Mouse (Mus musculus) limb, embryonic 15.5 days (tissue): ENCODE results near the gene Atg13. TPM values are rescaled to one million over a fixed set of nuclear protein-coding genes. Genes with fewer than 3 reads are reported as not detected.
"Not testable (repeated sequence)": the region's sequence is repeated elsewhere in the genome, so short reads cannot be mapped to it uniquely, and the experiment has no call there.

ENCODE experiments used
- ATAC-seq: fragments of 200-750 bp; cut with Nextera tagmentation; 2 replicates; pipeline ENCODE4 v1.8.0; 2017; ENCODE audit warnings: low read depth, moderate TSS enrichment; ENCODE audit not compliant: insufficient number of reproducible peaks, low FRiP score, low TSS enrichment
- H3K27ac ChIP-seq: fragments of 300-500 bp; sonication (generic); 2 replicates; pipeline ENCODE4 v1.5.1; 2015; ENCODE audit warnings: moderate library complexity, mild to moderate bottlenecking, inconsistent platforms
- H3K27me3 ChIP-seq: fragments of 300-500 bp; sonication (generic); 2 replicates; pipeline ENCODE4 v1.6.1; 2015; ENCODE audit warnings: inconsistent platforms
- H3K36me3 ChIP-seq: fragments of 300-500 bp; sonication (generic); 2 replicates; pipeline ENCODE4 v1.6.1; 2015; ENCODE audit warnings: inconsistent platforms
- H3K4me1 ChIP-seq: fragments of 300-500 bp; sonication (generic); 2 replicates; pipeline ENCODE4 v1.6.1; 2015; ENCODE audit warnings: inconsistent platforms
- H3K4me2 ChIP-seq: fragments of 300-500 bp; sonication (generic); 2 replicates; pipeline ENCODE4 v1.6.1; 2015; ENCODE audit warnings: mild to moderate bottlenecking, inconsistent platforms
- H3K4me3 ChIP-seq: fragments of 300-500 bp; sonication (generic); 2 replicates; pipeline ENCODE4 v1.5.1; 2015; ENCODE audit warnings: mild to moderate bottlenecking, inconsistent platforms
- H3K9ac ChIP-seq: fragments of 300-500 bp; sonication (generic); 2 replicates; pipeline ENCODE4 v1.6.1; 2015; ENCODE audit warnings: inconsistent platforms
- H3K9me3 ChIP-seq: fragments of 300-500 bp; sonication (generic); 2 replicates; pipeline ENCODE4 v1.6.1; 2016; ENCODE audit warnings: inconsistent platforms
- WGBS: fragments of 180-500 bp; shearing (Covaris S2); methylation state at CpG from one replicate; pipeline ENCODE4 v1.1.7; 2015; 5-methylcytosine and 5-hydroxymethylcytosine counted together
- polyA plus RNA-seq: library from polyadenylated mRNA; unstranded; fragments of >200 nt; fragmentation: Nextera tagmentation; extraction: Ambion mirVana; gene quantifications from 2 replicates; pipeline ENCODE4 v1.2.1, GENCODE M21; 2015

Atg13 gene
- polyA plus RNA-seq = 32.3 and 33.7 TPM in 2 replicates

- WGBS = under 1% methylated on average over 66 of the region's 66 CpGs
- Histone ChIP-seq H3K27ac (peak within 1 kb of the TSS; percentile 91), H3K9me3 (no peaks in the 10 kb centered on the region), H3K4me1 (peaks cover 17% of the 10 kb centered on the region), H3K27me3 (no peaks in the 10 kb centered on the region), H3K4me3 (peak within 1 kb of the TSS; percentile 100), H3K9ac (peak within 1 kb of the TSS; percentile 66), H3K4me2 (peak within 1 kb of the TSS; percentile 60), H3K36me3 (no peaks in the 10 kb centered on the region; the same call in 1 of the 2 replicates)
- peak; percentile 96 for ATAC-seq
Observed at GRCm38 (mm10) chr2:91710272-91711234, at the start of gene Atg13, which contains the start of gene Harbi1. Gene Atg13 (minus strand): TSS chr2:91710576. Gene Harbi1 (plus strand): TSS chr2:91710852.

GRCm38 (mm10) chr2:91749811-91750261 is 39.5 kb upstream of the Atg13 start:
- Histone ChIP-seq H3K36me3 (no peaks in the 10 kb centered on the region), H3K4me1 (no peaks in the 10 kb centered on the region), H3K9ac (no peak overlapping the region), H3K27ac (no peak overlapping the region), H3K4me3 (no peak overlapping the region), H3K9me3 (no peaks in the 10 kb centered on the region), H3K4me2 (no peak overlapping the region), H3K27me3 (no peaks in the 10 kb centered on the region)
- ATAC-seq = no peak
- WGBS = 67% methylated on average over 2 of the region's 2 CpGs

GRCm38 (mm10) chr2:91744686-91745085 is 34.3 kb upstream of the Atg13 start:
- H3K27ac ChIP-seq = no peak overlapping the region
- H3K36me3 ChIP-seq = no peaks in the 10 kb centered on the region
- ATAC-seq = no peak
- H3K4me1 ChIP-seq = no peaks in the 10 kb centered on the region
- no peak overlapping the region for H3K4me3 ChIP-seq
- WGBS = 87% methylated on average over 5 of the region's 5 CpGs
- no peaks in the 10 kb centered on the region for H3K27me3 ChIP-seq
- H3K9ac ChIP-seq = no peak overlapping the region
- H3K9me3 ChIP-seq = no peaks in the 10 kb centered on the region
- H3K4me2 ChIP-seq = no peak overlapping the region

GRCm38 (mm10) chr2:91739586-91739985 is 29.2 kb upstream of the Atg13 start:
- no peak overlapping the region for H3K4me3 ChIP-seq
- H3K9me3 ChIP-seq = no peaks in the 10 kb centered on the region
- H3K4me1 ChIP-seq = no peaks in the 10 kb centered on the region
- no peak overlapping the region for H3K27ac ChIP-seq
- no peaks in the 10 kb centered on the region for H3K36me3 ChIP-seq
- 100% methylated on average over 1 of the region's 1 CpGs for WGBS
- ATAC-seq = no peak
- H3K27me3 ChIP-seq = no peaks in the 10 kb centered on the region
- H3K9ac ChIP-seq = no peak overlapping the region
- no peak overlapping the region for H3K4me2 ChIP-seq

- Histone ChIP-seq H3K36me3 (0 out of 2 replicates have a peak, but pooled peaks cover 3% of the 10 kb centered on the region), H3K4me1 (no peaks in the 10 kb centered on the region), H3K9me3 (no peaks in the 10 kb centered on the region), H3K9ac (no peak overlapping the region), H3K4me2 (no peak overlapping the region), H3K27ac (no peak overlapping the region), H3K4me3 (no peak overlapping the region), H3K27me3 (no peaks in the 10 kb centered on the region)
- 92% methylated on average over 5 of the region's 5 CpGs for WGBS
- ATAC-seq = no peak
Observed at GRCm38 (mm10) chr2:91735221-91735620, 24.8 kb upstream of the Atg13 start.

- no peaks in the 10 kb centered on the region for H3K9me3 ChIP-seq
- 0 out of 2 replicates have a peak, but pooled peaks cover 3% of the 10 kb centered on the region for H3K36me3 ChIP-seq
- peak within 1 kb of the TSS; percentile 97 for H3K4me3 ChIP-seq
- peak within 1 kb of the TSS; percentile 99 for H3K9ac ChIP-seq
- 0 out of 2 replicates have a peak, but pooled peaks cover 5% of the 10 kb centered on the region for H3K27me3 ChIP-seq
- peak within 1 kb of the TSS; percentile 55 for H3K4me2 ChIP-seq
- ATAC-seq = peak; percentile 72
- WGBS = under 1% methylated on average over 67 of the region's 68 CpGs
- H3K4me1 ChIP-seq = no peaks in the 10 kb centered on the region
- H3K27ac ChIP-seq = peak within 1 kb of the TSS; percentile 95
Observed at GRCm38 (mm10) chr2:91729971-91730821, 19.8 kb upstream of the Atg13 start, which contains the start of gene Ambra1. Gene Ambra1 (plus strand): TSS chr2:91730134.

GRCm38 (mm10) chr2:91729571-91729970 is 19.2 kb upstream of the Atg13 start:
- H3K36me3 ChIP-seq = 0 out of 2 replicates have a peak, but pooled peaks cover 3% of the 10 kb centered on the region
- H3K9me3 ChIP-seq = no peaks in the 10 kb centered on the region
- ATAC-seq = no peak
- H3K4me2 ChIP-seq = peak overlapping the region; percentile 55
- H3K27ac ChIP-seq = peak overlapping the region; percentile 95; the same call in 1 of the 2 replicates
- 18% methylated on average over 4 of the region's 4 CpGs for WGBS
- H3K4me3 ChIP-seq = peak overlapping the region; percentile 97
- H3K4me1 ChIP-seq = no peaks in the 10 kb centered on the region
- H3K9ac ChIP-seq = no peak overlapping the region
- H3K27me3 ChIP-seq = 0 out of 2 replicates have a peak, but pooled peaks cover 5% of the 10 kb centered on the region

GRCm38 (mm10) chr2:91727011-91727410 is 16.6 kb upstream of the Atg13 start:
- Histone ChIP-seq H3K9me3 (no peaks in the 10 kb centered on the region), H3K27me3 (0 out of 2 replicates have a peak, but pooled peaks cover 5% of the 10 kb centered on the region), H3K9ac (no peak overlapping the region), H3K27ac (no peak overlapping the region), H3K36me3 (no peaks in the 10 kb centered on the region), H3K4me2 (no peak overlapping the region), H3K4me3 (no peak overlapping the region), H3K4me1 (no peaks in the 10 kb centered on the region)
- WGBS = 82% methylated on average over 3 of the region's 3 CpGs
- ATAC-seq = no peak

GRCm38 (mm10) chr2:91725476-91725875 is 15.1 kb upstream of the Atg13 start:
- H3K27me3 ChIP-seq = not testable (repeated sequence)
- 45% methylated on average over 4 of the region's 4 CpGs for WGBS

GRCm38 (mm10) chr2:91724716-91725115 is 14.3 kb upstream of the Atg13 start:
- Histone ChIP-seq H3K9ac (no peak overlapping the region), H3K4me1 (no peaks in the 10 kb centered on the region), H3K36me3 (peaks cover 16% of the 10 kb centered on the region), H3K4me2 (no peak overlapping the region), H3K4me3 (no peak overlapping the region), H3K27ac (no peak overlapping the region), H3K27me3 (0 out of 2 replicates have a peak, but pooled peaks cover 5% of the 10 kb centered on the region), H3K9me3 (no peaks in the 10 kb centered on the region)
- WGBS = 64% methylated on average over 2 of the region's 2 CpGs
- ATAC-seq = no peak

More at GRCm38 (mm10) chr2:91725476-91725875, 15.1 kb upstream of the Atg13 start:
- H3K36me3 ChIP-seq, H3K4me2 ChIP-seq, H3K9ac ChIP-seq, H3K4me3 ChIP-seq, H3K27ac ChIP-seq, H3K9me3 ChIP-seq, ATAC-seq, H3K4me1 ChIP-seq: not testable (repeated sequence)

- Histone ChIP-seq H3K27me3 (0 out of 2 replicates have a peak, but pooled peaks cover 5% of the 10 kb centered on the region), H3K36me3 (peaks cover 21% of the 10 kb centered on the region)
- no peak for ATAC-seq
Observed at GRCm38 (mm10) chr2:91723951-91724350, 13.6 kb upstream of the Atg13 start.

More at GRCm38 (mm10) chr2:91723951-91724350, 13.6 kb upstream of the Atg13 start:
- H3K4me3 ChIP-seq = no peak overlapping the region
- no peaks in the 10 kb centered on the region for H3K4me1 ChIP-seq
- no peak overlapping the region for H3K4me2 ChIP-seq
- no peaks in the 10 kb centered on the region for H3K9me3 ChIP-seq
- H3K9ac ChIP-seq = no peak overlapping the region
- H3K27ac ChIP-seq = no peak overlapping the region
